Mouse (Mus musculus): ENCODE data around the gene Fubp1.

Gene Fubp1

DNA sequence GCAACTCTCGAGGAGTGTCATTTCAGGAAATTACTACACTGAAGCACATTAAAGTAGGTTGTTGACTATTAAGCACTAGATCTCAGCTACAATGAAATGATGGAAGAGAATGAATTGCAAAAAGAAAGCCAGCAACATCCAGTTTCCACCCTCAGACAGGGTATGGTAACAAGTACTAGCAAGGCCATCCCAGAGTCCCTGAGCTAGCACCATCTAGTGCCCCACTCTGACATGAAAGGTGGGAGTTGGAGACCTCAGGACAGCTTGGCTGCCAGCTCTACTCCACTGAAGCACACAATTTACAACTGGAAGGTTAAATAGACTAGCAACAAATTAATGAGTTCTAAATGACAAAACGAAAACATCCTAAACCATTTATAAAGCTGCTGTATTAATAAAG, 67.7 kb downstream of the Fubp1 start:
- DNase-seq (ENCODE audit: low spot score) = no peak

DNA sequence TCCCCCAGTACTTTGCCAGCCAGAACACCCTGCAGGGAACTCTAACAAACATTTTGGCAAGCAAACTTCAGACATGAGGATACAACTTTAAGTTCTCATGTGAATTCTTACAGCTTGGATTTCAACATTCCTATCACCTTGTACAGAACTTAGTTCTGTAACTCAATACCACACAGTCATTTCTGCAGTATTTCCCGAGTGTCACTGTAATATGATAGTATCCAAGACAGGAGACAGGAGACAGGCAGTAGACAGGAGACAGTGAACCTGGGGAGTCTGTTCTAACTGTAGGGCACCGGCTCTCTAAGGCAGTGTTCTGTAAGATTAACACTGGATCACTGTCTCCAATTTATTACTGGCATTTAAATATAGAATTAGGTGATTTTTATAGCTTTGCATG, 68.2 kb downstream of the Fubp1 start:
- DNase-seq (ENCODE audit: low spot score) = no peak

DNA sequence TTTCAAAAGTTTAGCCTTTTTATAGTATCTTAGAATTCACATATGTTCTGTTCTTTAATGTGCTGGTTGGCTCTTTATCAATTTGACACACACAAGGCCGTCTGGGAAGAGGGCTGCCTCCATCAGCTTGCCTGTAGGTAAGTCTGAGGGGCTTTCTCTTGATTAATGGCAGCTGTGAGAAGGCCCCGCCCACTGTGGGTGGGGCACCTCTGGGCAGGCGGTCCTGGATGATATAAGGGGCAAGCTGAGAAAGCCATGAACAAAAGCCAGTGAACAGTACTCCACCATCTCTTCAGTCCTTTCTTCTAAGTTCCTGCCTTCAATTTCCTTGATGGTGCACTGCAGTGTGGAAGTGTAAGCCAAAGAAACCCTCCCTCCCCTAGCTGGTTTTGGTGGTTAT, 71.9 kb downstream of the Fubp1 start:
- no peak for DNase-seq (ENCODE audit: low spot score)

DNA sequence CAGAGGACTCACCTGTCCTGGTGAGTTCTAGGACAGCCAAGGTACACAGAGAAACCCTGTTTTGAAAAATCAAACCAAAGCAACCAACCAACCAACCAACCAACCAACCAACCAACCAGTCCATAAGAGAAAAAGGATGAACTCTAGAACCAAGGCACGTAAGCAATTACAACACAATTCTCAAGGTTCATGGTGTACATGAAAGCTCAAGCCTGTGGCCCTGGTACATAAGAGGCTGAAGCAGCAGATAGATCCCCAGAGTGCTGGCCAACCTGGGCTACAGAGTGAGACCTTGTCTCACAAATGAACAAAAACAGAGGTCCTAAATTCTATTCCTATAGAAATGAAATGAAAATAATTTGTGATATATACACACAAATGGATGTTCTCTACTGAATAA, 74.1 kb downstream of the Fubp1 start:
- DNase-seq (ENCODE audit: low spot score) = no peak

DNA sequence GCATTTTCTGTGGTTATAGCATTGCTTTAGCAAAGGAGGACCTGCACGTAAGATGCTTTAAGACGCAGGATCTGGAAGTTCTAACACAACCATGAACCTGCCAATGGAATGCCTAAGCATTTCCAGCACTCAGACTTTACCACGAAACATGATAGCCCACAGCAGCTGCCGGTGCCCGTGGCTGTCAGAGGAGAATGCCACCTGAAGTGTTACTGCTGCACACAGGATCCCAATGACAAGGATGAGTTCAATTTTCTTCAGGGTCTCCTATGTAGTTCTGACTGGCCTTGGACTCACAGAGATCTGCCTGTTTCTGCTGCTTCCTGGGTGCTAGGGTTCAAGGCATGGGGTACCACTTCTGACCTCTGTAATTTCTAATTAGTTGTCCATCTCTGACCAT, 74.5 kb downstream of the Fubp1 start:
- DNase-seq (ENCODE audit: low spot score) = no peak

Measured in embryo, embryonic 10 days (tissue).